Mouse (Mus musculus): ENCODE data around the gene Tpx2.

GRCm38 (mm10) chr2:152911432-152911831 lies 63.7 kb downstream of the Tpx2 start:
- TF ChIP-seq EP300 (IDR thresholded peaks at IDR 0.05; ENCODE audit: insufficient read depth, low read depth, low read length) = no peak
- TF ChIP-seq CTCF (IDR thresholded peaks at IDR 0.05) = no peak

Measured in heart, adult 2 months (tissue).